Comparison of ENCODE assay signal across 8 mouse cellular contexts in the genomic region with DNA sequence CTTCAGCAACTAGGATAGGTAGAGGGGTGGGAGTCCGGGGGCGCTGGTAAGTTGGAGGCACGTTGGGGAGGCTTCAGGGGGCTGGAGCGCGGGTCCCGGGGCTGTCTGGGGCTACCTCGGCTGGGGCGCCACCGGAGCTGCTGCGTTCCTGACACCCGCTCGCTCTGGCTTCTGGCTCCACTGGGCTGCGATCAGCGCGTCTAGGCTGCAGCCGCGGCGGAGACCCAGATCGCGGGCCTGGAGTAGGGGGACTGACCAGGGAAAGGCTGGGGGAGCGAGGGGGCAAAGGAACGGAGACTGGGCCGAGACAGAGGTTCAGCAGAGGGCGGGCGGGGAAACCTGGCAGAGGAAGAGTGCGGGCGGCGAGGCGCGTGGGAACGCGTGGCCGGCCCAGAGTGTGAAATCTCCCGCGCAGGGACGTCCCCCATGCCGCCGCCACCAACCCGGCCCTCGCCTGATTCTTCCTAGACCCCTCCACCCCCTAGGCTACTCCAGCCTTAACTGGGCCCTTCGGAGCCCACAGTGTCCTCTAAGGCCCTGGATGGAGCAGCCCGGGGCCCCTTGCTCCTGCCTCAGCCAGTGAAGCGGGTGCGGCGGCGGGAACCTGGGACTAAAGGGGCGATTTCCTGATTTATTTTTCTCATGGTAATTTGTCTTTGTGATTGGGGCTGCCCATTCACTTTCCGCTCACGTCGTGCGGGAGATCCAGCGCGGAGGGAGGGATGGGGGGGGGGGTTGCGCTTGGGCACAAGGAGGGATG. TPM values are rescaled to one million over a fixed set of nuclear protein-coding genes. Genes with fewer than 3 reads are reported as not detected.
DNase-seq lines count a peak whose midpoint lies in the region; ATAC-seq and TF ChIP-seq lines count a peak whose summit lies in the region.

No protein-coding gene starts in this region.

- peak overlapping the region; percentile 95 for H3K4me2 ChIP-seq in embryonic facial prominence, embryonic 11.5 days (ENCODE audit: low read depth, low read length)
- peak overlapping the region; percentile 96 for H3K4me2 ChIP-seq in hindbrain, embryonic 15.5 days
- H3K4me2 ChIP-seq in liver, embryonic 16.5 days (ENCODE audit: low read depth, low read length): peak overlapping the region; percentile 54
- H3K4me2 ChIP-seq in stomach, postnatal 0 days (replicated peaks; ENCODE audit: low read depth): peak overlapping the region; percentile 95

- peak; percentile 20 for ATAC-seq in embryonic facial prominence, embryonic 11.5 days (replicated peaks; ENCODE audit: insufficient number of reproducible peaks, low FRiP score, low TSS enrichment, low read depth)
- peak; percentile 40 for ATAC-seq in hindbrain, embryonic 15.5 days (ENCODE audit: low FRiP score, low read depth)
- ATAC-seq in liver, embryonic 16.5 days (ENCODE audit: low read depth): no peak
- ATAC-seq in stomach, postnatal 0 days (ENCODE audit: low FRiP score, low TSS enrichment): peak; percentile 43; the same call in 1 of the 2 replicates

- H3K9ac ChIP-seq in embryonic facial prominence, embryonic 11.5 days (replicated peaks; ENCODE audit: low read length): peak overlapping the region; percentile 67
- peak overlapping the region; percentile 75 for H3K9ac ChIP-seq in hindbrain, embryonic 15.5 days
- H3K9ac ChIP-seq in liver, embryonic 16.5 days (ENCODE audit: low read depth, low read length): no peak overlapping the region
- peak overlapping the region; percentile 31; the same call in 1 of the 2 replicates for H3K9ac ChIP-seq in stomach, postnatal 0 days (ENCODE audit: low read length)

- peak overlapping the region; percentile 65 for H3K4me3 ChIP-seq in embryonic facial prominence, embryonic 11.5 days (ENCODE audit: low read depth, low read length)
- H3K4me3 ChIP-seq in hindbrain, embryonic 15.5 days: peak overlapping the region; percentile 57
- H3K4me3 ChIP-seq in liver, embryonic 16.5 days (ENCODE audit: low read depth, low read length): peak overlapping the region; percentile 40
- H3K4me3 ChIP-seq in stomach, postnatal 0 days (ENCODE audit: low read depth, low read length): peak overlapping the region; percentile 51

- no peak for TF ChIP-seq CTCF in stomach, postnatal 0 days (IDR thresholded peaks at IDR 0.05; ENCODE audit: low read depth)

- peak; percentile 9 for DNase-seq in kidney, adult 9 months
- DNase-seq in kidney, adult 18-20 months: no peak
- peak; percentile 42 for DNase-seq in adrenal gland, adult 2 months
- peak; percentile 48 for DNase-seq in embryonic facial prominence, embryonic 11.5 days (ENCODE audit: low spot score)
- DNase-seq in stomach, postnatal 0 days (ENCODE audit: low spot score): peak; percentile 15
- DNase-seq in B cell, adult 2 months: no peak

- no peaks in the 10 kb centered on the region for H3K9me3 ChIP-seq in embryonic facial prominence, embryonic 11.5 days (replicated peaks; ENCODE audit: control insufficient read depth, low read length)
- H3K9me3 ChIP-seq in hindbrain, embryonic 15.5 days: no peaks in the 10 kb centered on the region
- H3K9me3 ChIP-seq in liver, embryonic 16.5 days (replicated peaks; ENCODE audit: control insufficient read depth, low read length): no peaks in the 10 kb centered on the region
- no peaks in the 10 kb centered on the region for H3K9me3 ChIP-seq in stomach, postnatal 0 days (ENCODE audit: control insufficient read depth, low read length)

- WGBS in embryonic facial prominence, embryonic 11.5 days: under 1% methylated on average over 38 of the region's 54 CpGs
- under 1% methylated on average over 53 of the region's 54 CpGs for WGBS in hindbrain, embryonic 15.5 days
- under 1% methylated on average over 49 of the region's 54 CpGs for WGBS in liver, embryonic 16.5 days (ENCODE audit: insufficient replicate concordance)
- under 1% methylated on average over 45 of the region's 54 CpGs for WGBS in stomach, postnatal 0 days

- no peaks in the 10 kb centered on the region for H3K4me1 ChIP-seq in embryonic facial prominence, embryonic 11.5 days (ENCODE audit: control insufficient read depth, insufficient read depth, low read length)
- peaks cover 29% of the 10 kb centered on the region for H3K4me1 ChIP-seq in hindbrain, embryonic 15.5 days (replicated peaks)
- no peaks in the 10 kb centered on the region; the same call in 1 of the 2 replicates for H3K4me1 ChIP-seq in liver, embryonic 16.5 days (ENCODE audit: control insufficient read depth, low read depth, low read length)
- no peaks in the 10 kb centered on the region; the same call in 1 of the 2 replicates for H3K4me1 ChIP-seq in stomach, postnatal 0 days (replicated peaks; ENCODE audit: control insufficient read depth, insufficient read depth)

- TF ChIP-seq EP300 in stomach, postnatal 0 days (optimal IDR thresholded peaks at IDR 0.05): no peak

- H3K27ac ChIP-seq in embryonic facial prominence, embryonic 11.5 days (replicated peaks; ENCODE audit: low read depth, low read length): no peak overlapping the region
- H3K27ac ChIP-seq in hindbrain, embryonic 15.5 days (replicated peaks): peak overlapping the region; percentile 60
- no peak overlapping the region for H3K27ac ChIP-seq in liver, embryonic 16.5 days (ENCODE audit: low read length)
- H3K27ac ChIP-seq in stomach, postnatal 0 days (replicated peaks): no peak overlapping the region

- H3K27me3 ChIP-seq in embryonic facial prominence, embryonic 11.5 days (ENCODE audit: control insufficient read depth, insufficient read depth, low read length): peaks cover 11% of the 10 kb centered on the region; the same call in 1 of the 2 replicates
- H3K27me3 ChIP-seq in hindbrain, embryonic 15.5 days: no peaks in the 10 kb centered on the region
- H3K27me3 ChIP-seq in liver, embryonic 16.5 days (ENCODE audit: control insufficient read depth, insufficient read depth, low read depth, low read length): peaks cover 54% of the 10 kb centered on the region
- H3K27me3 ChIP-seq in stomach, postnatal 0 days (ENCODE audit: control insufficient read depth, insufficient read depth, low read length): peaks cover 6% of the 10 kb centered on the region; the same call in 1 of the 2 replicates

- no peaks in the 10 kb centered on the region for H3K36me3 ChIP-seq in embryonic facial prominence, embryonic 11.5 days (replicated peaks; ENCODE audit: control insufficient read depth, insufficient read depth, low read depth, low read length)
- no peaks in the 10 kb centered on the region for H3K36me3 ChIP-seq in hindbrain, embryonic 15.5 days
- H3K36me3 ChIP-seq in liver, embryonic 16.5 days (ENCODE audit: control insufficient read depth, insufficient read depth): no peaks in the 10 kb centered on the region
- no peaks in the 10 kb centered on the region for H3K36me3 ChIP-seq in stomach, postnatal 0 days (ENCODE audit: control insufficient read depth, insufficient read depth, low read length)

RNA-seq across cellular contexts. Expression of a gene that starts 0.9 kb away (rescaled TPM):
- 1 to 10 TPM; 1.5 to 8.3 TPM for total RNA-seq in adrenal gland, adult 2 months (2021)
- 48.9 and 89.9 TPM in 2 replicates for polyA plus RNA-seq in adrenal gland, adult 2 months (2012; rRNA removed)
- polyA plus RNA-seq in embryonic facial prominence, embryonic 11.5 days (2014; fragmentation: Nextera tagmentation; extraction: Ambion mirVana): 2.9 and 4.3 TPM in 2 replicates
- polyA plus RNA-seq in hindbrain, embryonic 15.5 days (2015; fragmentation: Nextera tagmentation; extraction: Ambion mirVana): 19.8 and 25.6 TPM in 2 replicates
- 0.18 and 0.26 TPM in 2 replicates for polyA plus RNA-seq in liver, embryonic 16.5 days (2015; fragmentation: Nextera tagmentation; extraction: Ambion mirVana)
- 0.56 and 0.70 TPM in 2 replicates for polyA plus RNA-seq in stomach, postnatal 0 days (2015; fragmentation: Nextera tagmentation; extraction: Ambion mirVana)

RNA-seq across cellular contexts. Expression of a gene that starts 51.2 kb away (rescaled TPM):
- total RNA-seq in adrenal gland, adult 2 months (2021): 10 to 100 TPM; 15.6 to 20.8 TPM
- polyA plus RNA-seq in adrenal gland, adult 2 months (2012; rRNA removed): 4.3 and 5.1 TPM in 2 replicates
- 11.6 and 12.2 TPM in 2 replicates for polyA plus RNA-seq in embryonic facial prominence, embryonic 11.5 days (2014; fragmentation: Nextera tagmentation; extraction: Ambion mirVana)
- 14.5 and 14.6 TPM in 2 replicates for polyA plus RNA-seq in hindbrain, embryonic 15.5 days (2015; fragmentation: Nextera tagmentation; extraction: Ambion mirVana)
- polyA plus RNA-seq in liver, embryonic 16.5 days (2015; fragmentation: Nextera tagmentation; extraction: Ambion mirVana): 63.8 and 65.5 TPM in 2 replicates
- polyA plus RNA-seq in stomach, postnatal 0 days (2015; fragmentation: Nextera tagmentation; extraction: Ambion mirVana): 32.9 and 35.2 TPM in 2 replicates

Comparison
In these comparisons a context has a peak if more than half of its experiments do, and no peak if none do; other contexts are left out.
1. DNase-seq: peak in kidney, adult 9 months (single experiment), adrenal gland, adult 2 months (single experiment), embryonic facial prominence, embryonic 11.5 days (single experiment) and stomach, postnatal 0 days (single experiment); none in kidney, adult 18-20 months (single experiment) and B cell, adult 2 months (0 of 2).
2. Peak in every context shown above with its lines, with median percentiles within 50 percentile points of each other: H3K4me2 ChIP-seq and H3K4me3 ChIP-seq.